ENCODE assay signal across 8 mouse cellular contexts in genomic region chr6:89461250-89462222, GRCm38 (mm10).
DNase-seq lines count a peak whose midpoint lies in the region; ATAC-seq and TF ChIP-seq lines count a peak whose summit lies in the region.
"Had no signal": no experiment of that assay in that cellular context is flagged by ENCODE, and none has a peak within 500 bp of the region (broad histone marks: within the 10 kb centered on the region; RNA-seq: fewer than 3 reads in every experiment).

No protein-coding gene starts in this region.

- 64% methylated on average over 9 of the region's 9 CpGs for WGBS in intestine, embryonic 16.5 days
- WGBS in intestine, embryonic 15.5 days, result 71% methylated on average over 9 of the region's 9 CpGs
- 55% methylated on average over 9 of the region's 9 CpGs for WGBS in embryonic facial prominence, embryonic 14.5 days
- WGBS in limb, embryonic 15.5 days, result 49% methylated on average over 9 of the region's 9 CpGs

- no peaks in the 10 kb centered on the region for H3K27me3 ChIP-seq in intestine, embryonic 16.5 days (replicated peaks; ENCODE audit: control insufficient read depth, insufficient read depth, low read length)
- no peaks in the 10 kb centered on the region for H3K27me3 ChIP-seq in intestine, embryonic 15.5 days (replicated peaks)
- H3K27me3 ChIP-seq in embryonic facial prominence, embryonic 14.5 days (replicated peaks; ENCODE audit: control insufficient read depth, insufficient read depth, low read length), result no peaks in the 10 kb centered on the region
- H3K27me3 ChIP-seq in limb, embryonic 15.5 days, result no peaks in the 10 kb centered on the region

- peaks cover 12% of the 10 kb centered on the region; the same call in 1 of the 2 replicates for H3K4me1 ChIP-seq in intestine, embryonic 16.5 days (ENCODE audit: control insufficient read depth, insufficient read depth, low read length)
- H3K4me1 ChIP-seq in intestine, embryonic 15.5 days (replicated peaks), result no peaks in the 10 kb centered on the region
- H3K4me1 ChIP-seq in embryonic facial prominence, embryonic 14.5 days (ENCODE audit: control insufficient read depth, insufficient read depth, low read length), result peaks cover 16% of the 10 kb centered on the region
- H3K4me1 ChIP-seq in limb, embryonic 15.5 days, result peaks cover 17% of the 10 kb centered on the region

- H3K9ac ChIP-seq in intestine, embryonic 16.5 days (ENCODE audit: low read depth, low read length), result no peak overlapping the region
- no peak overlapping the region for H3K9ac ChIP-seq in intestine, embryonic 15.5 days
- no peak overlapping the region for H3K9ac ChIP-seq in embryonic facial prominence, embryonic 14.5 days (ENCODE audit: low read depth, low read length)
- H3K9ac ChIP-seq in limb, embryonic 15.5 days, result no peak overlapping the region

- intact Hi-C loops in left cerebral cortex, adult 2 months (cut with DNase I), result no loop called here

- no peak for ATAC-seq in intestine, embryonic 16.5 days
- ATAC-seq in intestine, embryonic 15.5 days, result no peak
- ATAC-seq in embryonic facial prominence, embryonic 14.5 days (ENCODE audit: low read depth), result peak; percentile 60; the same call in 1 of the 2 replicates
- no peak for ATAC-seq in limb, embryonic 15.5 days (ENCODE audit: insufficient number of reproducible peaks, low FRiP score, low TSS enrichment, low read depth)
- ATAC-seq: intestine, postnatal 0 days had no signal

- H3K9me3 ChIP-seq in intestine, embryonic 16.5 days (ENCODE audit: control insufficient read depth, low read length), result no peaks in the 10 kb centered on the region
- no peaks in the 10 kb centered on the region for H3K9me3 ChIP-seq in intestine, embryonic 15.5 days
- H3K9me3 ChIP-seq in embryonic facial prominence, embryonic 14.5 days (ENCODE audit: control insufficient read depth, low read length), result no peaks in the 10 kb centered on the region
- H3K9me3 ChIP-seq in limb, embryonic 15.5 days, result no peaks in the 10 kb centered on the region

- no peak for TF ChIP-seq CTCF in left cerebral cortex, adult 2 months (IDR thresholded peaks at IDR 0.05)

- peak; percentile 31 for DNase-seq in 3T3-L1 (ENCODE audit: low read depth, low spot score)
- peak; percentile 73 for DNase-seq in embryonic facial prominence, embryonic 14.5 days (ENCODE audit: low spot score)
- DNase-seq in left cerebral cortex, adult 2 months (ENCODE audit: extremely low spot score in 1 of 2, low spot score in 2 of 2), result no peak
- no peak for DNase-seq in T-cell, adult 2 months (ENCODE audit: low spot score)

- no peak overlapping the region for H3K4me3 ChIP-seq in intestine, embryonic 16.5 days (ENCODE audit: low read length)
- no peak overlapping the region for H3K4me3 ChIP-seq in intestine, embryonic 15.5 days (replicated peaks)
- no peak overlapping the region for H3K4me3 ChIP-seq in embryonic facial prominence, embryonic 14.5 days (ENCODE audit: low read depth, low read length)
- H3K4me3 ChIP-seq in limb, embryonic 15.5 days, result no peak overlapping the region
- no peak overlapping the region for H3K4me3 ChIP-seq in left cerebral cortex, adult 2 months

- H3K4me2 ChIP-seq in intestine, embryonic 16.5 days (ENCODE audit: low read depth, low read length), result no peak overlapping the region
- no peak overlapping the region for H3K4me2 ChIP-seq in intestine, embryonic 15.5 days (replicated peaks)
- H3K4me2 ChIP-seq in embryonic facial prominence, embryonic 14.5 days (ENCODE audit: low read depth, low read length), result no peak overlapping the region
- no peak overlapping the region for H3K4me2 ChIP-seq in limb, embryonic 15.5 days

- H3K36me3 ChIP-seq in intestine, embryonic 16.5 days (ENCODE audit: control insufficient read depth, insufficient read depth, low read length), result no peaks in the 10 kb centered on the region
- H3K36me3 ChIP-seq in intestine, embryonic 15.5 days, result no peaks in the 10 kb centered on the region
- no peaks in the 10 kb centered on the region for H3K36me3 ChIP-seq in embryonic facial prominence, embryonic 14.5 days (ENCODE audit: control insufficient read depth, insufficient read depth, low read length)
- H3K36me3 ChIP-seq in limb, embryonic 15.5 days, result no peaks in the 10 kb centered on the region

- H3K27ac ChIP-seq in intestine, embryonic 16.5 days (ENCODE audit: low read length), result 0 out of 2 replicates have a peak overlapping the region, but pooled peaks have one; percentile 31
- H3K27ac ChIP-seq in intestine, embryonic 15.5 days, result no peak overlapping the region; the same call in 1 of the 2 replicates
- H3K27ac ChIP-seq in embryonic facial prominence, embryonic 14.5 days (replicated peaks; ENCODE audit: low read depth, low read length), result no peak overlapping the region
- H3K27ac ChIP-seq in limb, embryonic 15.5 days, result peak overlapping the region; percentile 58
- no peak overlapping the region for H3K27ac ChIP-seq in left cerebral cortex, adult 2 months

Comparison
In these comparisons a context has a peak if more than half of its experiments do, and no peak if none do; other contexts are left out.
1. H3K27ac ChIP-seq: peak in intestine, embryonic 16.5 days (single experiment) and limb, embryonic 15.5 days (single experiment); none in intestine, embryonic 15.5 days (single experiment), embryonic facial prominence, embryonic 14.5 days (single experiment) and left cerebral cortex, adult 2 months (single experiment).
2. DNase-seq: peak in 3T3-L1 (single experiment) and embryonic facial prominence, embryonic 14.5 days (single experiment); none in left cerebral cortex, adult 2 months (0 of 2) and T-cell, adult 2 months (single experiment).